Mouse (Mus musculus) heart, postnatal 0 days (tissue): Measurements from ENCODE around the gene Sh3bp5. TPM values are rescaled to one million over a fixed set of nuclear protein-coding genes. Genes with fewer than 3 reads are reported as not detected.

Source experiments
- ATAC-seq: fragments of 200-750 bp; cut with Nextera tagmentation; 2 replicates; pipeline ENCODE4 v1.8.0; 2017; ENCODE audit warnings: low read depth, moderate number of reproducible peaks, moderate library complexity; ENCODE audit not compliant: insufficient read depth
- DNase-seq: peaks from one replicate; pipeline ENCODE4 v3.0.0-alpha.2; 2016; ENCODE audit warnings: low spot score
- H3K27ac ChIP-seq: fragments of 300-500 bp; sonication (generic); 2 replicates; pipeline ENCODE4 v1.5.1; 2014; ENCODE audit warnings: low read depth, mild to moderate bottlenecking
- H3K27me3 ChIP-seq: fragments of 300-500 bp; sonication (generic); 2 replicates; pipeline ENCODE4 v1.6.1; 2014; ENCODE audit warnings: low read length, mixed read lengths; ENCODE audit not compliant: control insufficient read depth, insufficient read depth
- H3K36me3 ChIP-seq: fragments of 300-500 bp; sonication (generic); replicated peaks from 2 replicates; pipeline ENCODE4 v1.6.1; 2014; ENCODE audit warnings: low read length, mixed read lengths; ENCODE audit not compliant: control insufficient read depth, insufficient read depth
- H3K4me1 ChIP-seq: fragments of 300-500 bp; sonication (generic); 2 replicates; pipeline ENCODE4 v1.6.1; 2014; ENCODE audit warnings: antibody characterized with exemption; ENCODE audit not compliant: control insufficient read depth, insufficient read depth
- H3K4me2 ChIP-seq: fragments of 300-500 bp; sonication (generic); 2 replicates; pipeline ENCODE4 v1.6.1; 2014; ENCODE audit warnings: low read depth, mild to moderate bottlenecking, low read length, moderate library complexity
- H3K4me3 ChIP-seq: fragments of 300-500 bp; sonication (generic); 2 replicates; pipeline ENCODE4 v1.5.1; 2014; ENCODE audit warnings: low read depth, low read length
- H3K9ac ChIP-seq: fragments of 300-500 bp; sonication (generic); replicated peaks from 2 replicates; pipeline ENCODE4 v1.6.1; 2014; ENCODE audit warnings: low read depth, low read length, mixed read lengths
- H3K9me3 ChIP-seq: fragments of 300-500 bp; sonication (generic); replicated peaks from 2 replicates; pipeline ENCODE4 v1.6.1; 2016; ENCODE audit warnings: low read length; ENCODE audit not compliant: control insufficient read depth
- CTCF ChIP-seq: IDR thresholded peaks from 2 replicates; pipeline ENCODE4 v1.5.1; 2016; ENCODE audit warnings: antibody characterized with exemption, control low read depth, low read depth
- EP300 ChIP-seq: IDR thresholded peaks from 2 replicates; pipeline ENCODE4 v1.6.1; 2016; ENCODE audit warnings: antibody characterized with exemption, low read depth
- WGBS: fragments of 180-500 bp; shearing (Covaris S2); extraction: QIAGEN DNeasy Blood & Tissue Kit; methylation state at CpG from one replicate; pipeline ENCODE4 v1.1.7; 2014; 5-methylcytosine and 5-hydroxymethylcytosine counted together
- polyA plus RNA-seq: library from polyadenylated mRNA; unstranded; fragments of >200 nt; fragmentation: Nextera tagmentation; extraction: Ambion mirVana; gene quantifications from 2 replicates; pipeline ENCODE4 v1.2.1, GENCODE M21; 2015
- total RNA-seq: library from RNA; depleted of rRNA; stranded (reverse); fragments of >200 nt; gene quantifications from 2 replicates; pipeline ENCODE4 v1.2.3, GENCODE M21; 2014; ENCODE audit warnings: low replicate concordance

Sh3bp5 gene
- total and polyA plus RNA-seq, 2 experiments from 2014 or later: 10.2 to 43.4 TPM

GRCm38 (mm10) chr14:31323189-31323588 lies 112.7 kb downstream of the Sh3bp5 start:
- Histone ChIP-seq H3K27me3 (no peaks in the 10 kb centered on the region), H3K4me1 (0 out of 2 replicates have a peak, but pooled peaks cover 13% of the 10 kb centered on the region), H3K36me3 (no peaks in the 10 kb centered on the region), H3K9ac (no peak overlapping the region; the same call in 1 of the 2 replicates), H3K27ac (no peak overlapping the region), H3K9me3 (no peaks in the 10 kb centered on the region), H3K4me3 (peak overlapping the region; percentile 39), H3K4me2 (peak overlapping the region; percentile 73)
- ATAC-seq (no peak), DNase-seq (no peak)
- TF ChIP-seq CTCF: no peak
- TF ChIP-seq EP300: no peak
- 83% methylated on average over 4 of the region's 4 CpGs for WGBS

DNA sequence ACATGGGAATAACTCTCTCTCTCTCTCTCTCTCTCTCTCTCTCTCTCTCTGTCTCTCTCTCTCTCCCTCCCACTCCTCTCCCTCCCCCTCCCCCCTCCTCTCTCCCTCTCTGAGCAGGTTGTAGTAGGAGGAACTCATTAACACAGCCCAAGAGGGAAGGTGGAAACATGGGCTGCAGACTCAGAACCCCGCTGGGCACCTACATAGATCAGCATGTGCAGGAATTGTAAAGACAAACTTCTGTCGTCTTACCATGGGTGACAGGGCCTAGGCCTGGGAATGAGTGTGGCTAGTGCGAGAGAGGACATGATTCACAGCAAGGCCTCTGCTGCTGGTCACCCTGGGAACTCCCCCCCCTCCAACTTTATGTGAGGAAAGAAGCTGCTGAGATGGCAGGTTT lies 113.7 kb downstream of the Sh3bp5 start:
- no peak overlapping the region for H3K4me2 ChIP-seq
- H3K9me3 ChIP-seq: no peaks in the 10 kb centered on the region
- H3K4me3 ChIP-seq: no peak overlapping the region
- DNase-seq: no peak
- no peaks in the 10 kb centered on the region for H3K36me3 ChIP-seq
- H3K27me3 ChIP-seq: no peaks in the 10 kb centered on the region
- H3K9ac ChIP-seq: no peak overlapping the region
- TF ChIP-seq CTCF (no peak), EP300 (no peak)
- ATAC-seq: no peak
- whole genome bisulfite sequencing: 86% methylated on average over 3 of the region's 3 CpGs
- 0 out of 2 replicates have a peak, but pooled peaks cover 13% of the 10 kb centered on the region for H3K4me1 ChIP-seq
- no peak overlapping the region for H3K27ac ChIP-seq

GRCm38 (mm10) chr14:31321181-31321580 lies 114.7 kb downstream of the Sh3bp5 start:
- TF ChIP-seq CTCF (no peak), EP300 (no peak)
- no peak overlapping the region for H3K4me3 ChIP-seq
- ATAC-seq (no peak), DNase-seq (no peak)
- H3K9me3 ChIP-seq: no peaks in the 10 kb centered on the region
- H3K4me2 ChIP-seq: no peak overlapping the region
- H3K4me1 ChIP-seq: 0 out of 2 replicates have a peak, but pooled peaks cover 13% of the 10 kb centered on the region
- no peaks in the 10 kb centered on the region for H3K36me3 ChIP-seq
- 79% methylated on average over 11 of the region's 11 CpGs for WGBS
- H3K9ac ChIP-seq: no peak overlapping the region
- H3K27ac ChIP-seq: no peak overlapping the region
- no peaks in the 10 kb centered on the region for H3K27me3 ChIP-seq

GRCm38 (mm10) chr14:31319546-31319945 lies 116.3 kb downstream of the Sh3bp5 start:
- Histone ChIP-seq H3K27ac (no peak overlapping the region), H3K27me3 (no peaks in the 10 kb centered on the region), H3K9me3 (no peaks in the 10 kb centered on the region), H3K36me3 (no peaks in the 10 kb centered on the region), H3K4me3 (no peak overlapping the region), H3K4me1 (peaks cover 16% of the 10 kb centered on the region; the same call in 1 of the 2 replicates), H3K9ac (no peak overlapping the region), H3K4me2 (no peak overlapping the region)
- no peak for DNase-seq
- WGBS: 74% methylated on average over 10 of the region's 10 CpGs
- TF ChIP-seq CTCF (no peak), EP300 (no peak)
- ATAC-seq: no peak

DNA sequence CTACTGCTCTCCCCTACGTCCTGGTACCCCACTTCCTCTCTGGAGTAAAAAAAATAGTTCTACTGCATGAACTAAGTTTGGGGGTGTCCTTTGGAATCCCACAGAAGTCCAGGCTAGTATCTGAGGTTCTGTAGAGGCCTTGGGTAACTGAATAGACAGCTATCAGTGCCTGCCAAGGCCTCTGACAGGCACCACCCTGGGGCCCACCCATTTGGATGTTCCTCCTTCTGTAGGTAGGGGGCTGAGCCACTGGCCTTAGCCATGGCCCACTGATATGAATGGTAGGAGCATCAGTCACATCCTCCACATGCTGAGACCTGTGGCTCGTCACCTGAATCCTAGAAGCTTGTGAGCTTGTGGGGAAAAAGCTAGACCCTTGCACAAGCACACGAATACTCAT lies 118.1 kb downstream of the Sh3bp5 start:
- Histone ChIP-seq H3K36me3 (no peaks in the 10 kb centered on the region), H3K4me2 (no peak overlapping the region), H3K27ac (no peak overlapping the region), H3K4me1 (peaks cover 3% of the 10 kb centered on the region; the same call in 1 of the 2 replicates), H3K9me3 (no peaks in the 10 kb centered on the region), H3K27me3 (no peaks in the 10 kb centered on the region), H3K4me3 (no peak overlapping the region), H3K9ac (no peak overlapping the region)
- no peak for TF ChIP-seq CTCF
- no peak for TF ChIP-seq EP300
- ATAC-seq: no peak
- 76% methylated on average over 3 of the region's 3 CpGs for WGBS
- DNase-seq: no peak

- Histone ChIP-seq H3K9me3 (no peaks in the 10 kb centered on the region), H3K4me3 (no peak overlapping the region), H3K36me3 (no peaks in the 10 kb centered on the region), H3K9ac (no peak overlapping the region), H3K4me2 (no peak overlapping the region), H3K27ac (no peak overlapping the region), H3K27me3 (no peaks in the 10 kb centered on the region), H3K4me1 (peaks cover 3% of the 10 kb centered on the region; the same call in 1 of the 2 replicates)
- TF ChIP-seq EP300: no peak
- TF ChIP-seq CTCF: no peak
- DNase-seq (no peak), ATAC-seq (no peak)
- WGBS: 78% methylated on average over 12 of the region's 12 CpGs
Measured at GRCm38 (mm10) chr14:31316613-31317012, 119.3 kb downstream of the Sh3bp5 start.
